Mouse (Mus musculus) CH12.LX (cell line): ENCODE data around the gene Nlrc3. TPM values are rescaled to one million over a fixed set of nuclear protein-coding genes. Genes with fewer than 3 reads are reported as not detected.

ENCODE experiments used
- polyA plus RNA-seq: library from polyadenylated mRNA; unstranded; fragments of >175 nt; gene quantifications from 2 replicates; pipeline ENCODE4 v1.2.1, GENCODE M21; 2012; ENCODE audit warnings: low read depth; ENCODE audit not compliant: insufficient read length
- total RNA-seq, 2 experiments: library from RNA; depleted of rRNA; stranded (reverse); fragments of 300-350 nt in 1 of 2; fragments of >200 nt in 1 of 2; gene quantifications; 2 replicates each; pipeline ENCODE4 v1.2.3; 2012 to 2014

The Nlrc3 gene
- total and polyA plus RNA-seq, 3 experiments, result 0.13 to 0.69 TPM; not detected in 1

Other genes starting within 250 kb of the Nlrc3 start
- gene Zfp263, start 232.5 kb downstream of the Nlrc3 start, total RNA-seq (2012; rRNA removed), result 17.4 and 22.2 TPM in 2 replicates
- gene Zfp263, start 232.5 kb downstream of the Nlrc3 start, total RNA-seq (2014; rRNA removed), result 24.2 and 25.8 TPM in 2 replicates
- 20.4 and 21.4 TPM in 2 replicates for gene Zfp263, start 232.5 kb downstream of the Nlrc3 start, polyA plus RNA-seq
- gene Olfr15, start 145.8 kb downstream of the Nlrc3 start, total RNA-seq (2012; rRNA removed), result not detected in 2 replicates
- not detected in 2 replicates for gene Olfr15, start 145.8 kb downstream of the Nlrc3 start, total RNA-seq (2014; rRNA removed)
- not detected in 2 replicates for gene Olfr15, start 145.8 kb downstream of the Nlrc3 start, polyA plus RNA-seq
- 0.59 and 0.98 TPM in 2 replicates for gene Zfp174, start 129.4 kb downstream of the Nlrc3 start, total RNA-seq (2012; rRNA removed)
- 0.24 and 0.26 TPM in 2 replicates for gene Zfp174, start 129.4 kb downstream of the Nlrc3 start, total RNA-seq (2014; rRNA removed)
- 0.33 and 0.37 TPM in 2 replicates for gene Zfp174, start 129.4 kb downstream of the Nlrc3 start, polyA plus RNA-seq
- gene Naa60, start 104.3 kb downstream of the Nlrc3 start, total RNA-seq (2012; rRNA removed), result 31.9 and 39.0 TPM in 2 replicates
- 26.4 and 28.3 TPM in 2 replicates for gene Naa60, start 104.3 kb downstream of the Nlrc3 start, total RNA-seq (2014; rRNA removed)
- gene Naa60, start 104.3 kb downstream of the Nlrc3 start, polyA plus RNA-seq, result 67.2 and 81.5 TPM in 2 replicates
- 10.4 and 13.4 TPM in 2 replicates for gene Zfp597, start 92.1 kb downstream of the Nlrc3 start, total RNA-seq (2012; rRNA removed)
- 17.5 and 17.8 TPM in 2 replicates for gene Zfp597, start 92.1 kb downstream of the Nlrc3 start, total RNA-seq (2014; rRNA removed)
- 10.5 and 11.0 TPM in 2 replicates for gene Zfp597, start 92.1 kb downstream of the Nlrc3 start, polyA plus RNA-seq
- 0.88 and 0.89 TPM in 2 replicates for gene Gm20695, start 92.0 kb downstream of the Nlrc3 start, total RNA-seq (2012; rRNA removed)
- gene Gm20695, start 92.0 kb downstream of the Nlrc3 start, total RNA-seq (2014; rRNA removed), result 1.2 and 1.7 TPM in 2 replicates
- not detected in 2 replicates for gene Gm20695, start 92.0 kb downstream of the Nlrc3 start, polyA plus RNA-seq
- 11.9 TPM in 2 replicates for gene 1700037C18Rik, start 67.9 kb downstream of the Nlrc3 start, total RNA-seq (2012; rRNA removed)
- 15.9 and 18.1 TPM in 2 replicates for gene 1700037C18Rik, start 67.9 kb downstream of the Nlrc3 start, total RNA-seq (2014; rRNA removed)
- gene 1700037C18Rik, start 67.9 kb downstream of the Nlrc3 start, polyA plus RNA-seq, result 14.7 and 15.2 TPM in 2 replicates
- 33.7 and 37.6 TPM in 2 replicates for gene Cluap1, start 67.8 kb downstream of the Nlrc3 start, total RNA-seq (2012; rRNA removed)
- 46.5 and 47.9 TPM in 2 replicates for gene Cluap1, start 67.8 kb downstream of the Nlrc3 start, total RNA-seq (2014; rRNA removed)
- 47.0 and 56.1 TPM in 2 replicates for gene Cluap1, start 67.8 kb downstream of the Nlrc3 start, polyA plus RNA-seq
- 30.4 and 33.3 TPM in 2 replicates for gene Slx4, start 27.1 kb upstream of the Nlrc3 start, total RNA-seq (2012; rRNA removed)
- 13.4 and 14.9 TPM in 2 replicates for gene Slx4, start 27.1 kb upstream of the Nlrc3 start, total RNA-seq (2014; rRNA removed)
- gene Slx4, start 27.1 kb upstream of the Nlrc3 start, polyA plus RNA-seq, result 40.2 and 47.4 TPM in 2 replicates
- 0.64 and 0.80 TPM in 2 replicates for gene Dnase1, start 60.3 kb upstream of the Nlrc3 start, total RNA-seq (2012; rRNA removed)
- 0.69 TPM in 1 of 2 replicates, not detected in the other for gene Dnase1, start 60.3 kb upstream of the Nlrc3 start, total RNA-seq (2014; rRNA removed)
- 4.3 and 5.9 TPM in 2 replicates for gene Dnase1, start 60.3 kb upstream of the Nlrc3 start, polyA plus RNA-seq
- gene Trap1, start 101.2 kb upstream of the Nlrc3 start, total RNA-seq (2012; rRNA removed), result 163 and 167 TPM in 2 replicates
- gene Trap1, start 101.2 kb upstream of the Nlrc3 start, total RNA-seq (2014; rRNA removed), result 143 and 145 TPM in 2 replicates
- gene Trap1, start 101.2 kb upstream of the Nlrc3 start, polyA plus RNA-seq, result 284 and 287 TPM in 2 replicates
- gene Crebbp, start 237.4 kb upstream of the Nlrc3 start, total RNA-seq (2012; rRNA removed), result 16.8 and 18.8 TPM in 2 replicates
- 4.4 and 5.4 TPM in 2 replicates for gene Crebbp, start 237.4 kb upstream of the Nlrc3 start, total RNA-seq (2014; rRNA removed)
- 14.7 and 16.9 TPM in 2 replicates for gene Crebbp, start 237.4 kb upstream of the Nlrc3 start, polyA plus RNA-seq